Mouse (Mus musculus): ENCODE results near the gene Cd5.

GRCm38 (mm10) chr19:10714682-10715475 is 23.9 kb downstream of the Cd5 start:
- TF ChIP-seq GATA1 (IDR thresholded peaks at IDR 0.05; ENCODE audit: low read length) (no peak), TAL1 (IDR thresholded peaks at IDR 0.05; ENCODE audit: low read length) (no peak)

Data from erythroblast, embryonic 14.5 days (primary cell).